Mouse (Mus musculus) olfactory bulb, adult 2 months (tissue): ENCODE data around the gene Fgfr2.

ENCODE experiments used
- CTCF ChIP-seq: fragments of 200-500 bp; IDR thresholded peaks from 2 replicates; pipeline ENCODE4 v1.5.1; 2012; ENCODE audit warnings: low read depth, mild to moderate bottlenecking, low read length, moderate library complexity; ENCODE audit not compliant: insufficient read depth
- POLR2A ChIP-seq: fragments of 200-500 bp; IDR thresholded peaks from 2 replicates; pipeline ENCODE4 v1.6.1; 2012; ENCODE audit warnings: mild to moderate bottlenecking, low read depth, low read length, moderate library complexity; ENCODE audit not compliant: insufficient read depth

DNA sequence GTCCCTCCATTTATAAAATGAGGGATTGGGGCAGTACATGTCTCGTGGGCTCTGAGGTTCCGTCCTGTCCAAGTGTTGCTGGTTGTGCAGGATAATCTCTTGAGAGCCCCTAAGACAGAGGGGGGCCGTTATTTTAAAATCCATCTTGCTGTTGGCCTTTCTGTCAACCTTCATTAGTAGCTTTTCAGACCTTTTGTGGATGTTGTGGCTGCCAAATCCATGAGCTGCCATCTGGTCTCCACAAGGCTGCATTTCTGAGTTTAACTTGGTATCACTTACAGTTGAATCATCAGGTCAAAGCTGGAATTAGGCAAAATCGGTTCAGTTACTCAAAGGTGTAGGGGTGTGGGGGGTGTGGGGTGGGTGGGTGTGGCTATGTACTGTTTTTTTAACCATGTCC is 2569.8 kb downstream of the Fgfr2 start:
- TF ChIP-seq POLR2A = no peak
- no peak for TF ChIP-seq CTCF
